Mouse (Mus musculus): ENCODE measurements at regions not wholly inside any gene's neighbourhood (a gene's known extent, or its start where the extent isn't known, plus 50 kb on each side); places are given as distances from the start of the nearest gene placed in this dataset.
A peak's percentile ranks its signal among the peaks of the same experiment; 100 is the strongest.
"Not testable (repeated sequence)": the region's sequence is repeated elsewhere in the genome, so short reads cannot be mapped to it uniquely, and the experiment has no call there.

GRCm38 (mm10) chr10:104592009-104592603 lies 398.3 kb downstream of the Gm4340 start:
- no peak for DNase-seq
- intact Hi-C loops (cut with DNase I): no loop called here

- intact Hi-C loops (cut with DNase I): no loop called here
Measured at GRCm38 (mm10) chr10:104595920-104596319, 402.1 kb downstream of the Gm4340 start.

GRCm38 (mm10) chr10:104627629-104628028 lies 433.8 kb downstream of the Gm4340 start:
- intact Hi-C loops (cut with DNase I): no loop called here
- no peak for DNase-seq

More at GRCm38 (mm10) chr10:104595920-104596319, 402.1 kb downstream of the Gm4340 start:
- DNase-seq: no peak

GRCm38 (mm10) chr10:104651020-104651419 lies 457.2 kb downstream of the Gm4340 start:
- intact Hi-C loops (cut with DNase I): no loop called here

GRCm38 (mm10) chr10:104660298-104660697 lies 466.5 kb downstream of the Gm4340 start:
- intact Hi-C loops (cut with DNase I): no loop called here

More at GRCm38 (mm10) chr10:104651020-104651419, 457.2 kb downstream of the Gm4340 start:
- DNase-seq: no peak

GRCm38 (mm10) chr10:104661672-104662071 lies 467.8 kb downstream of the Gm4340 start:
- DNase-seq: peak in 1 of 2 experiments; percentile 12
- intact Hi-C loops (cut with DNase I): no loop called here

More at GRCm38 (mm10) chr10:104660298-104660697, 466.5 kb downstream of the Gm4340 start:
- no peak for DNase-seq

GRCm38 (mm10) chr10:104668286-104668685 lies 474.4 kb downstream of the Gm4340 start:
- DNase-seq: no peak
- intact Hi-C loops (cut with DNase I): no loop called here

- intact Hi-C loops (cut with DNase I): no loop called here
Measured at GRCm38 (mm10) chr10:104684717-104685336, 491.0 kb downstream of the Gm4340 start.

GRCm38 (mm10) chr10:104685857-104686256 lies 492.0 kb downstream of the Gm4340 start:
- DNase-seq: no peak
- intact Hi-C loops (cut with DNase I): no loop called here

More at GRCm38 (mm10) chr10:104684717-104685336, 491.0 kb downstream of the Gm4340 start:
- DNase-seq: no peak

GRCm38 (mm10) chr10:104686669-104687068 lies 492.8 kb downstream of the Gm4340 start:
- DNase-seq: no peak
- intact Hi-C loops (cut with DNase I): no loop called here

GRCm38 (mm10) chr10:104694974-104695373 lies 501.1 kb downstream of the Gm4340 start:
- no peak for DNase-seq
- intact Hi-C loops (cut with DNase I): no loop called here

GRCm38 (mm10) chr10:104708926-104709325 lies 515.1 kb downstream of the Gm4340 start:
- DNase-seq: no peak
- intact Hi-C loops (cut with DNase I): no loop called here

- DNase-seq; intact Hi-C loops (cut with DNase I): not testable (repeated sequence)
Measured at GRCm38 (mm10) chr10:104713281-104713915, 519.6 kb downstream of the Gm4340 start.
